ENCODE assay signal across 26 mouse cellular contexts in the genomic region with DNA sequence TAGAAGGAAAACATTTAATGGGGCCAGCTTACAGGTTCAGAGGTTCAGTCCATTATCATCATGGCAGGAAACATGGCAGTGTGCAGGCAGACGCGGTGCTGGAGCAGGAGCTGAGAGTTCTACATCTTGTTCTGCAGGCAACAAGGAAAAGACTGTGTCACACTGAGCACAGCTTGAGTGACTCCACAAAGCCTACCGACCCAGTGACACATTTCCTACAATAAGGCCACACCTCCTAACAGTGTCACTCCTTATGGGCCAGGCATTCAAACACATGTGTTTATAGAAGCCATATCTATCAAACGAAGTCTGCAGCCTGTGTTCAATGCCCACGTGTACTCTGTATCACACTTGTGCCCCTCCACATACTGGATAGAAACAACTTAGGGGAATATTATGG.
"Had no signal": no experiment of that assay in that cellular context is flagged by ENCODE, and none has a peak within 500 bp of the region (broad histone marks: within the 10 kb centered on the region; RNA-seq: fewer than 3 reads in every experiment).

No protein-coding gene starts in this region.

- H3K4me1 ChIP-seq: intestine, embryonic 15.5 days; limb, embryonic 13.5 days; limb, embryonic 15.5 days had no signal

- H3K4me2 ChIP-seq: hindbrain, embryonic 13.5 days; hindbrain, embryonic 15.5 days; limb, embryonic 13.5 days; limb, embryonic 15.5 days had no signal

- H3K4me3 ChIP-seq: heart, embryonic 10.5 days; heart, embryonic 15.5 days; hindbrain, embryonic 13.5 days; hindbrain, embryonic 15.5 days; intestine, embryonic 15.5 days; limb, embryonic 13.5 days; limb, embryonic 15.5 days; liver, embryonic 12.5 days had no signal

- H3K9ac ChIP-seq: heart, embryonic 13.5 days; heart, embryonic 15.5 days; hindbrain, embryonic 13.5 days; hindbrain, embryonic 15.5 days; intestine, embryonic 15.5 days; kidney, embryonic 15.5 days; limb, embryonic 13.5 days; limb, embryonic 15.5 days; liver, embryonic 12.5 days; liver, embryonic 14.5 days had no signal

- H3K27me3 ChIP-seq: heart, embryonic 13.5 days; heart, embryonic 15.5 days; hindbrain, embryonic 13.5 days; hindbrain, embryonic 15.5 days; intestine, embryonic 15.5 days; kidney, embryonic 15.5 days; limb, embryonic 13.5 days; limb, embryonic 15.5 days; liver, embryonic 12.5 days had no signal

- ATAC-seq: hindbrain, postnatal 0 days; intestine, embryonic 15.5 days; liver, embryonic 12.5 days had no signal

- H3K9me3 ChIP-seq: heart, embryonic 10.5 days; heart, embryonic 13.5 days; heart, embryonic 15.5 days; hindbrain, embryonic 13.5 days; hindbrain, embryonic 15.5 days; intestine, embryonic 15.5 days; kidney, embryonic 15.5 days; limb, embryonic 13.5 days; limb, embryonic 15.5 days; liver, embryonic 12.5 days had no signal

- H3K36me3 ChIP-seq: heart, embryonic 10.5 days; heart, embryonic 13.5 days; heart, embryonic 15.5 days; hindbrain, embryonic 13.5 days; hindbrain, embryonic 15.5 days; intestine, embryonic 15.5 days; kidney, embryonic 15.5 days; limb, embryonic 13.5 days; limb, embryonic 15.5 days; liver, embryonic 12.5 days had no signal

- DNase-seq: gastrocnemius, postnatal 14 days; gastrocnemius, postnatal 36 days; heart, adult 18-20 months; heart, postnatal 14 days; heart, postnatal 36 days; kidney, adult 11 months; kidney, adult 2 months; kidney, adult 9 months; kidney, postnatal 14 days; kidney, postnatal 36 days; layer of hippocampus, adult 9-11 months; layer of hippocampus, postnatal 36 days; left cerebral cortex, postnatal 4 days had no signal

- H3K27ac ChIP-seq: heart, embryonic 10.5 days; heart, embryonic 13.5 days; heart, embryonic 15.5 days; hindbrain, embryonic 13.5 days; hindbrain, embryonic 15.5 days; hindbrain, postnatal 0 days; intestine, embryonic 15.5 days; kidney, embryonic 15.5 days; kidney, postnatal 0 days; limb, embryonic 13.5 days; limb, embryonic 15.5 days; liver, embryonic 12.5 days; liver, embryonic 14.5 days had no signal
